In the genomic region with DNA sequence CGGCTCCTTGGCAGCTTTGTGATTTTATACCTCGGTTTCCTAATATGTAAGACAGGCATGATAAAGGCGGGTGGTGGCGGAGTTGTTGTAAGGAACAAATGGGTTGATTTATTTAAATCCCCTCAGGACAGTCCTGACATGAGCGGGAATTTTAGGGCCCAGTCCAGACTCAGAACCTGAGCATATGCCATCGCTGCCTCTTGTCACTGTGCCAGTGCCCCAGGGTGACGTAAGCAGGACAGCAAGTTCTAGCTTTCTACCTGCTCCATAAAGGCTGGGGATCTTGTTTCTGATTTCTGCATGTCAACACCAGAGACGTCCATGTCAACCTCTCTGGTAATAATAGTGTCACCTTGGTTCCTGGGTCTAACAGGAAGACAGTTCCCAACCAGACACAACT, we compare ENCODE assay signal across 23 mouse cellular contexts. TPM values are rescaled to one million over a fixed set of nuclear protein-coding genes. Genes with fewer than 3 reads are reported as not detected.
"Had no signal": no experiment of that assay in that cellular context is flagged by ENCODE, and none has a peak within 500 bp of the region (broad histone marks: within the 10 kb centered on the region; RNA-seq: fewer than 3 reads in every experiment).

No protein-coding gene starts in this region.

- DNase-seq: kidney, adult 9 months; kidney, postnatal 10 days; layer of hippocampus, adult 9-11 months; layer of hippocampus, postnatal 36 days; lung, adult 2 months; lung, postnatal 36 days; midbrain, embryonic 14.5 days; thymus, postnatal 36 days had no signal

- H3K9me3 ChIP-seq: liver, embryonic 15.5 days; midbrain, embryonic 10.5 days; neural tube, embryonic 15.5 days had no signal

- H3K27ac ChIP-seq: liver, embryonic 15.5 days; midbrain, embryonic 10.5 days; neural tube, embryonic 15.5 days had no signal

- H3K27me3 ChIP-seq: liver, embryonic 15.5 days; neural tube, embryonic 15.5 days had no signal

- H3K36me3 ChIP-seq: liver, embryonic 15.5 days; midbrain, embryonic 10.5 days; neural tube, embryonic 15.5 days had no signal

- H3K4me1 ChIP-seq: liver, embryonic 15.5 days; neural tube, embryonic 15.5 days had no signal

- H3K4me3 ChIP-seq: liver, embryonic 15.5 days; midbrain, embryonic 10.5 days; myocyte; neural tube, embryonic 15.5 days had no signal

RNA-seq across cellular contexts. Expression of gene AL607142.1, which starts 24.7 kb away (rescaled TPM):
- total RNA-seq: layer of hippocampus, postnatal 36 days; left cerebral cortex, adult 8-10 months; left cerebral cortex, postnatal 36 days; megakaryocyte progenitor cell, adult 5-6 weeks had no signal
- polyA plus RNA-seq: large intestine, adult 2 months; limb, embryonic 14.5 days; liver, embryonic 11.5 days; liver, embryonic 15.5 days; lung, adult 2 months; lung, postnatal 0 days; midbrain, embryonic 10.5 days; midbrain, embryonic 14.5 days; myocyte; neural tube, embryonic 11.5 days; neural tube, embryonic 15.5 days; spleen, adult 2 months; stomach, embryonic 16.5 days; thymus, postnatal 0 days had no signal
